Mouse (Mus musculus) MEL (cell line): ENCODE measurements at regions not wholly inside any gene's neighbourhood (a gene's known extent, or its start where the extent isn't known, plus 50 kb on each side); places are given as distances from the start of the nearest gene placed in this dataset.

Source experiments
- CTCF ChIP-seq, 3 experiments: IDR thresholded peaks in 2 of 3; conservative IDR thresholded peaks in 1 of 3; 2 replicates each; pipeline ENCODE4 v1.5.1; 2011 to 2012; ENCODE audit warnings: low read length in 3 of 3, low read depth in 2 of 3, mild to moderate bottlenecking in 2 of 3, improper control_type of control experiment in 1 of 3, inconsistent platforms in 1 of 3, mixed read lengths in 1 of 3, moderate library complexity in 1 of 3; ENCODE audit not compliant: control insufficient read depth in 1 of 3, insufficient read depth in 1 of 3, poor library complexity in 1 of 3, severe bottlenecking in 1 of 3
- EP300 ChIP-seq, 2 experiments: IDR thresholded peaks; 2 replicates each; pipeline ENCODE4 v1.6.1; 2011; ENCODE audit warnings: improper control_type of control experiment in 2 of 2, low read length in 2 of 2, low read depth in 1 of 2, mild to moderate bottlenecking in 1 of 2
- SIN3A ChIP-seq: IDR thresholded peaks from 2 replicates; pipeline ENCODE4 v1.6.1; 2012; ENCODE audit warnings: low read length, improper control_type of control experiment, inconsistent platforms

DNA sequence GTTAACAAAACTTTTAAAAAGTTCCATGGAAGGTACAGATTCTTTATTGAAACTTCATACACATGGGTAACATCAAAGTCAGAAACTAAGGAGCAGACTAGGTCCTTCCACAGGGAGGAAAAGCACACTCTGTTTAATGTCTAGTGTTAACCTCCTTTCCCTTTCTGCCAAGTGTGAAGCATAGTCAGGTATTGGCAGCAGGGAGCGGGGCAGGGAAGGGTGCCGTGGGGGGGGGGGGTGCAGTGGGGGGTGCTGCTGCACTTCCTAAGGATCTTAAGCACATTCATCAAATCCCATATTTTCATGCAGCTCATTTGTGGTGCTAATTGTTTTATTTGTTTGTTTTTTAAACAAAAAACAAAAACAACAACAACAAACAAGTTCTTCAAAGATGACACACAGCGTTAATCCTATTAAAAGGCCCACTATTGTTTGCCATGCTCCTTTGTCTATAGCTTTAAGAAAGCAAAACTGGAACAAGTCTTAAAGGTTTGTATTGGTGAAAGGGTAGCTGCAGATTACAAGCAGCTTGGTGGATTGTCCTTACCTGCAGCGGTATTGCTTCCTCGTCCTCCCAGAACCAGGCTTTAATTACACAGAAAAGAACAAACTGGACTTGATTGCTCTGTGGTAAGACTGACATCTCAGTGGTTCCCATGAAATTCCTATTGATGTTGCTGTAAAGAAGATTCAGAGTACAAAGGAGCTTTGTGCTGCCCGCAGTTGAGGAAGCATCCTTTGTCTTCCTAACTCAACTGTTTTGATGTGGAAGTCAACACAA is 310.2 kb upstream of the Dmac1 start:
- no peak for TF ChIP-seq SIN3A
- TF ChIP-seq EP300 (IDR thresholded peaks at IDR 0.05; ENCODE audit: low read depth in 1 of 2, low read length in 2 of 2), result no peak
- TF ChIP-seq CTCF (IDR thresholded peaks at IDR 0.05 in 2 of 3, conservative IDR thresholded peaks at IDR 0.05 in 1 of 3; ENCODE audit: control insufficient read depth in 1 of 3, insufficient read depth in 1 of 3, low read depth in 2 of 3, low read length in 3 of 3, poor library complexity in 1 of 3, severe bottlenecking in 1 of 3), result no peak
